Mouse (Mus musculus) embryonic facial prominence, embryonic 15.5 days (tissue): ENCODE data around the gene Cnbd2. TPM values are rescaled to one million over a fixed set of nuclear protein-coding genes. Genes with fewer than 3 reads are reported as not detected.

ENCODE experiments used
- ATAC-seq: fragments of 200-750 bp; cut with Nextera tagmentation; 2 replicates; pipeline ENCODE4 v1.8.0; 2017; ENCODE audit warnings: low read depth, moderate TSS enrichment; ENCODE audit not compliant: insufficient number of reproducible peaks, low FRiP score, low TSS enrichment
- H3K27ac ChIP-seq: fragments of 300-500 bp; sonication (generic); replicated peaks from 2 replicates; pipeline ENCODE4 v1.5.1; 2015; ENCODE audit warnings: mild to moderate bottlenecking, inconsistent platforms
- H3K27me3 ChIP-seq: fragments of 300-500 bp; sonication (generic); 2 replicates; pipeline ENCODE4 v1.6.1; 2015; ENCODE audit warnings: inconsistent platforms
- H3K36me3 ChIP-seq: fragments of 300-500 bp; sonication (generic); 2 replicates; pipeline ENCODE4 v1.6.1; 2015; ENCODE audit warnings: mild to moderate bottlenecking, inconsistent platforms
- H3K4me1 ChIP-seq: fragments of 300-500 bp; sonication (generic); 2 replicates; pipeline ENCODE4 v1.6.1; 2015; ENCODE audit warnings: inconsistent platforms
- H3K4me2 ChIP-seq: fragments of 300-500 bp; sonication (generic); replicated peaks from 2 replicates; pipeline ENCODE4 v1.6.1; 2015; ENCODE audit warnings: mild to moderate bottlenecking, inconsistent platforms
- H3K4me3 ChIP-seq: fragments of 300-500 bp; sonication (generic); replicated peaks from 2 replicates; pipeline ENCODE4 v1.5.1; 2015; ENCODE audit warnings: mild to moderate bottlenecking, inconsistent platforms
- H3K9ac ChIP-seq: fragments of 300-500 bp; sonication (generic); 2 replicates; pipeline ENCODE4 v1.6.1; 2015; ENCODE audit warnings: inconsistent platforms
- H3K9me3 ChIP-seq: fragments of 300-500 bp; sonication (generic); replicated peaks from 2 replicates; pipeline ENCODE4 v1.6.1; 2016; ENCODE audit warnings: inconsistent platforms
- WGBS: fragments of 180-500 bp; shearing (Covaris S2); methylation state at CpG from one replicate; pipeline ENCODE4 v1.1.7; 2015; 5-methylcytosine and 5-hydroxymethylcytosine counted together
- polyA plus RNA-seq: library from polyadenylated mRNA; unstranded; fragments of >200 nt; fragmentation: Nextera tagmentation; extraction: Ambion mirVana; gene quantifications from 2 replicates; pipeline ENCODE4 v1.2.1, GENCODE M21; 2015

The Cnbd2 gene
- polyA plus RNA-seq, 1 experiment from 2014 or later, result 5.2 TPM

- WGBS, result 79% methylated on average over 4 of the region's 4 CpGs
- H3K4me2 ChIP-seq, result no peak overlapping the region
- H3K36me3 ChIP-seq, result no peaks in the 10 kb centered on the region
- no peak overlapping the region for H3K9ac ChIP-seq
- H3K4me1 ChIP-seq, result no peaks in the 10 kb centered on the region
- no peak for ATAC-seq
- H3K9me3 ChIP-seq, result no peaks in the 10 kb centered on the region
- H3K27me3 ChIP-seq, result no peaks in the 10 kb centered on the region
- no peak overlapping the region for H3K4me3 ChIP-seq
- no peak overlapping the region for H3K27ac ChIP-seq
Observed at GRCm38 (mm10) chr2:156348812-156349211, 36.7 kb downstream of the Cnbd2 start.

- Histone ChIP-seq H3K4me2 (no peak overlapping the region), H3K4me3 (no peak overlapping the region), H3K36me3 (no peaks in the 10 kb centered on the region), H3K9me3 (no peaks in the 10 kb centered on the region), H3K27ac (no peak overlapping the region), H3K27me3 (no peaks in the 10 kb centered on the region), H3K9ac (no peak overlapping the region), H3K4me1 (no peaks in the 10 kb centered on the region)
- no peak for ATAC-seq
- WGBS, result 72% methylated on average over 4 of the region's 4 CpGs
Observed at GRCm38 (mm10) chr2:156349286-156349848, 37.3 kb downstream of the Cnbd2 start.

- ATAC-seq, result no peak
- H3K27me3 ChIP-seq, result no peaks in the 10 kb centered on the region
- WGBS, result 81% methylated on average over 7 of the region's 7 CpGs
- no peaks in the 10 kb centered on the region for H3K9me3 ChIP-seq
- no peaks in the 10 kb centered on the region for H3K36me3 ChIP-seq
- H3K4me3 ChIP-seq, result no peak overlapping the region
- no peaks in the 10 kb centered on the region for H3K4me1 ChIP-seq
- no peak overlapping the region for H3K9ac ChIP-seq
- H3K4me2 ChIP-seq, result no peak overlapping the region
- H3K27ac ChIP-seq, result no peak overlapping the region
Observed at GRCm38 (mm10) chr2:156351243-156351642, 39.1 kb downstream of the Cnbd2 start.

GRCm38 (mm10) chr2:156352413-156353165 lies 40.5 kb downstream of the Cnbd2 start:
- ATAC-seq, result no peak
- no peak overlapping the region for H3K4me3 ChIP-seq
- H3K4me1 ChIP-seq, result no peaks in the 10 kb centered on the region
- no peak overlapping the region for H3K9ac ChIP-seq
- 65% methylated on average over 8 of the region's 8 CpGs for WGBS
- H3K36me3 ChIP-seq, result no peaks in the 10 kb centered on the region
- H3K9me3 ChIP-seq, result no peaks in the 10 kb centered on the region
- H3K4me2 ChIP-seq, result no peak overlapping the region
- H3K27me3 ChIP-seq, result no peaks in the 10 kb centered on the region
- H3K27ac ChIP-seq, result no peak overlapping the region

GRCm38 (mm10) chr2:156353265-156353692 lies 41.2 kb downstream of the Cnbd2 start:
- H3K36me3 ChIP-seq, result no peaks in the 10 kb centered on the region
- H3K27ac ChIP-seq, result no peak overlapping the region
- WGBS, result 28% methylated on average over 7 of the region's 7 CpGs
- H3K4me1 ChIP-seq, result no peaks in the 10 kb centered on the region
- no peaks in the 10 kb centered on the region for H3K9me3 ChIP-seq
- no peak overlapping the region for H3K9ac ChIP-seq
- H3K27me3 ChIP-seq, result no peaks in the 10 kb centered on the region
- no peak for ATAC-seq
- H3K4me3 ChIP-seq, result no peak overlapping the region
- no peak overlapping the region for H3K4me2 ChIP-seq

GRCm38 (mm10) chr2:156356031-156356430 lies 43.9 kb downstream of the Cnbd2 start:
- Histone ChIP-seq H3K27ac (no peak overlapping the region), H3K4me1 (no peaks in the 10 kb centered on the region), H3K4me2 (no peak overlapping the region), H3K27me3 (no peaks in the 10 kb centered on the region), H3K4me3 (no peak overlapping the region), H3K36me3 (no peaks in the 10 kb centered on the region), H3K9me3 (no peaks in the 10 kb centered on the region), H3K9ac (no peak overlapping the region)
- 62% methylated on average over 7 of the region's 7 CpGs for WGBS
- no peak for ATAC-seq

GRCm38 (mm10) chr2:156368465-156368864 lies 56.4 kb downstream of the Cnbd2 start:
- no peak overlapping the region for H3K27ac ChIP-seq
- H3K4me1 ChIP-seq, result no peaks in the 10 kb centered on the region
- no peaks in the 10 kb centered on the region for H3K36me3 ChIP-seq
- no peaks in the 10 kb centered on the region for H3K9me3 ChIP-seq
- no peak overlapping the region for H3K4me2 ChIP-seq
- H3K27me3 ChIP-seq, result no peaks in the 10 kb centered on the region
- no peak overlapping the region for H3K4me3 ChIP-seq
- 71% methylated on average over 3 of the region's 3 CpGs for WGBS
- no peak for ATAC-seq
- H3K9ac ChIP-seq, result no peak overlapping the region

GRCm38 (mm10) chr2:156370896-156371295 lies 58.8 kb downstream of the Cnbd2 start:
- Histone ChIP-seq H3K4me3 (no peak overlapping the region), H3K4me2 (no peak overlapping the region), H3K36me3 (no peaks in the 10 kb centered on the region), H3K4me1 (no peaks in the 10 kb centered on the region), H3K9me3 (no peaks in the 10 kb centered on the region), H3K27ac (no peak overlapping the region), H3K27me3 (no peaks in the 10 kb centered on the region), H3K9ac (no peak overlapping the region)
- WGBS, result 67% methylated on average over 7 of the region's 7 CpGs
- no peak for ATAC-seq

- Histone ChIP-seq H3K9ac (no peak overlapping the region), H3K27ac (no peak overlapping the region), H3K4me2 (no peak overlapping the region), H3K4me1 (no peaks in the 10 kb centered on the region), H3K4me3 (no peak overlapping the region), H3K36me3 (no peaks in the 10 kb centered on the region), H3K27me3 (no peaks in the 10 kb centered on the region), H3K9me3 (no peaks in the 10 kb centered on the region)
- WGBS, result 75% methylated on average over 7 of the region's 7 CpGs
- no peak for ATAC-seq
Observed at GRCm38 (mm10) chr2:156376956-156377355, 64.9 kb downstream of the Cnbd2 start.

GRCm38 (mm10) chr2:156379929-156380328 lies 67.8 kb downstream of the Cnbd2 start:
- Histone ChIP-seq H3K9ac (no peak overlapping the region), H3K36me3 (no peaks in the 10 kb centered on the region), H3K27ac (no peak overlapping the region), H3K4me2 (no peak overlapping the region), H3K9me3 (peaks cover 6% of the 10 kb centered on the region; the same call in 1 of the 2 replicates), H3K4me3 (no peak overlapping the region), H3K27me3 (no peaks in the 10 kb centered on the region), H3K4me1 (no peaks in the 10 kb centered on the region)
- no peak for ATAC-seq
- WGBS, result 76% methylated on average over 10 of the region's 10 CpGs

GRCm38 (mm10) chr2:156381350-156381749 lies 69.3 kb downstream of the Cnbd2 start:
- Histone ChIP-seq H3K9me3 (peaks cover 6% of the 10 kb centered on the region; the same call in 1 of the 2 replicates), H3K9ac (no peak overlapping the region), H3K4me1 (no peaks in the 10 kb centered on the region), H3K36me3 (no peaks in the 10 kb centered on the region), H3K27me3 (no peaks in the 10 kb centered on the region), H3K27ac (no peak overlapping the region), H3K4me2 (no peak overlapping the region), H3K4me3 (no peak overlapping the region)
- ATAC-seq, result no peak
- 60% methylated on average over 4 of the region's 4 CpGs for WGBS
